Mouse (Mus musculus) CH12.LX (cell line): ENCODE measurements around the gene Cacna1h. TPM values are rescaled to one million over a fixed set of nuclear protein-coding genes. Genes with fewer than 3 reads are reported as not detected.

Source experiments
- DNase-seq: peaks from one replicate; pipeline ENCODE4 v3.0.0-alpha.2; 2013; ENCODE audit errors: extremely low read depth
- H3K27ac ChIP-seq: 2 replicates; pipeline ENCODE4 v1.5.1; 2012; ENCODE audit warnings: low read depth, mild to moderate bottlenecking, control low read depth, moderate library complexity; ENCODE audit not compliant: insufficient read depth
- H3K27me3 ChIP-seq: replicated peaks from 2 replicates; pipeline ENCODE3; 2012; ENCODE audit warnings: inconsistent platforms
- H3K36me3 ChIP-seq, 2 experiments: replicated peaks in 1 of 2; 2 replicates each; pipeline versions ENCODE3 to v1.6.1; 2012; ENCODE audit warnings: inconsistent platforms in 1 of 2, low read length in 1 of 2, mild to moderate bottlenecking in 1 of 2, mixed read lengths in 1 of 2, moderate library complexity in 1 of 2; ENCODE audit not compliant: control insufficient read depth in 1 of 2, insufficient read depth in 1 of 2
- H3K4me1 ChIP-seq, 2 experiments: 2 replicates each; pipeline ENCODE4 v1.6.1; 2012; ENCODE audit warnings: inconsistent platforms in 1 of 2, moderate library complexity in 1 of 2; ENCODE audit not compliant: insufficient read depth in 2 of 2, control insufficient read depth in 1 of 2
- H3K4me2 ChIP-seq: 2 replicates; pipeline ENCODE4 v1.6.1; 2012; ENCODE audit warnings: low read depth, mild to moderate bottlenecking, control low read depth; ENCODE audit not compliant: poor library complexity, insufficient read depth, severe bottlenecking
- H3K4me3 ChIP-seq, 3 experiments: fragments of 150-350 bp in 1 of 3; sonication (generic) in 1 of 3; replicated peaks in 1 of 3; 2 replicates each; pipeline versions ENCODE3 to v1.5.1; 2011 to 2012; ENCODE audit warnings: low read depth in 2 of 3, low read length in 2 of 3, mild to moderate bottlenecking in 2 of 3, moderate library complexity in 2 of 3, control low read depth in 1 of 3, improper control_type of control experiment in 1 of 3, inconsistent platforms in 1 of 3, mixed read lengths in 1 of 3; ENCODE audit not compliant: poor library complexity in 1 of 3
- H3K79me2 ChIP-seq: replicated peaks from 2 replicates; pipeline ENCODE4 v1.6.1; 2012; ENCODE audit warnings: mild to moderate bottlenecking, moderate library complexity; ENCODE audit not compliant: control insufficient read depth, poor library complexity, insufficient read depth, severe bottlenecking; ENCODE audit errors: extremely low read depth
- H3K9ac ChIP-seq: 2 replicates; pipeline ENCODE4 v1.6.1; 2012; ENCODE audit warnings: low read depth, mild to moderate bottlenecking, control low read depth, moderate library complexity; ENCODE audit not compliant: insufficient read depth
- H3K9me3 ChIP-seq: replicated peaks from 2 replicates; pipeline ENCODE3; 2012; ENCODE audit warnings: low read length, inconsistent platforms, mixed read lengths
- BHLHE40 ChIP-seq: IDR thresholded peaks from 2 replicates; pipeline ENCODE4 v1.6.1; 2011; ENCODE audit warnings: mild to moderate bottlenecking, low read depth, low read length, improper control_type of control experiment
- CHD1 ChIP-seq: IDR thresholded peaks from 2 replicates; pipeline ENCODE4 v1.6.1; 2012; ENCODE audit warnings: low read depth, low read length, improper control_type of control experiment, inconsistent platforms
- CHD2 ChIP-seq: IDR thresholded peaks from 2 replicates; pipeline ENCODE4 v1.6.1; 2011; ENCODE audit warnings: low read length, improper control_type of control experiment
- CTCF ChIP-seq, 2 experiments: IDR thresholded peaks in 1 of 2; conservative IDR thresholded peaks in 1 of 2; 2 replicates each; pipeline ENCODE4 v1.5.1; 2011 to 2012; ENCODE audit warnings: low read depth in 2 of 2, low read length in 2 of 2, improper control_type of control experiment in 1 of 2, inconsistent platforms in 1 of 2, mild to moderate bottlenecking in 1 of 2, moderate library complexity in 1 of 2
- E2F4 ChIP-seq: IDR thresholded peaks from 2 replicates; pipeline ENCODE4 v1.6.1; 2011; ENCODE audit warnings: low read depth, low read length, improper control_type of control experiment; ENCODE audit not compliant: insufficient replicate concordance
- ELF1 ChIP-seq: IDR thresholded peaks from 2 replicates; pipeline ENCODE4 v1.6.1; 2014; ENCODE audit warnings: low read depth, mild to moderate bottlenecking, inconsistent platforms, low read length, improper control_type of control experiment
- ETS1 ChIP-seq: conservative IDR thresholded peaks from 2 replicates; pipeline ENCODE4 v1.6.1; 2012; ENCODE audit warnings: low read depth, mild to moderate bottlenecking, inconsistent platforms, low read length, improper control_type of control experiment, moderate library complexity
- GABPA ChIP-seq: IDR thresholded peaks from 2 replicates; pipeline ENCODE4 v1.6.1; 2012; ENCODE audit warnings: low read depth, low read length, improper control_type of control experiment, inconsistent platforms; ENCODE audit not compliant: insufficient replicate concordance
- IRF4 ChIP-seq: IDR thresholded peaks from 2 replicates; pipeline ENCODE4 v1.6.1; 2014; ENCODE audit warnings: low read depth, mild to moderate bottlenecking, inconsistent platforms, low read length, improper control_type of control experiment
- JUND ChIP-seq: conservative IDR thresholded peaks from 2 replicates; pipeline ENCODE4 v1.6.1; 2011; ENCODE audit warnings: low read depth, low read length, improper control_type of control experiment
- KAT2A ChIP-seq: IDR thresholded peaks from 2 replicates; pipeline ENCODE4 v1.6.1; 2012; ENCODE audit warnings: low read length, improper control_type of control experiment, inconsistent platforms; ENCODE audit not compliant: insufficient replicate concordance
- MAFK ChIP-seq: IDR thresholded peaks from 2 replicates; pipeline ENCODE4 v1.6.1; 2011; ENCODE audit warnings: low read length, improper control_type of control experiment; ENCODE audit not compliant: insufficient replicate concordance
- MAX ChIP-seq: IDR thresholded peaks from 2 replicates; pipeline ENCODE4 v1.6.1; 2011; ENCODE audit warnings: low read length, improper control_type of control experiment
- MEF2A ChIP-seq: IDR thresholded peaks from 2 replicates; pipeline ENCODE4 v1.6.1; 2014; ENCODE audit warnings: low read depth, mild to moderate bottlenecking, inconsistent platforms, low read length, improper control_type of control experiment, borderline replicate concordance
- MXI1 ChIP-seq: IDR thresholded peaks from 2 replicates; pipeline ENCODE4 v1.6.1; 2011; ENCODE audit warnings: mild to moderate bottlenecking, low read depth, low read length, improper control_type of control experiment
- NELFE ChIP-seq: IDR thresholded peaks from 2 replicates; pipeline ENCODE4 v1.6.1; 2011; ENCODE audit warnings: low read depth, low read length, improper control_type of control experiment
- NRF1 ChIP-seq: IDR thresholded peaks from 2 replicates; pipeline ENCODE4 v1.6.1; 2014; ENCODE audit warnings: low read depth, mild to moderate bottlenecking, inconsistent platforms, low read length, improper control_type of control experiment, moderate library complexity
- POLR2A ChIP-seq: IDR thresholded peaks from 2 replicates; pipeline ENCODE4 v1.6.1; 2011; ENCODE audit warnings: low read depth, mild to moderate bottlenecking, improper control_type of control experiment, low read length
- POLR2AphosphoS2 ChIP-seq: IDR thresholded peaks from 2 replicates; pipeline ENCODE4 v1.6.1; 2011; ENCODE audit warnings: low read depth, low read length, improper control_type of control experiment
- RAD21 ChIP-seq: IDR thresholded peaks from 2 replicates; pipeline ENCODE4 v1.6.1; 2011; ENCODE audit warnings: low read depth, mild to moderate bottlenecking, low read length, improper control_type of control experiment, moderate library complexity
- RCOR1 ChIP-seq: conservative IDR thresholded peaks from 2 replicates; pipeline ENCODE4 v1.6.1; 2012; ENCODE audit warnings: low read depth, mild to moderate bottlenecking, inconsistent platforms, low read length, improper control_type of control experiment
- SIN3A ChIP-seq: IDR thresholded peaks from 2 replicates; pipeline ENCODE4 v1.6.1; 2012; ENCODE audit warnings: low read length, improper control_type of control experiment, inconsistent platforms
- SMC3 ChIP-seq: IDR thresholded peaks from 2 replicates; pipeline ENCODE4 v1.6.1; 2011; ENCODE audit warnings: low read depth, low read length, improper control_type of control experiment
- TBP ChIP-seq: conservative IDR thresholded peaks from 2 replicates; pipeline ENCODE4 v1.6.1; 2011; ENCODE audit warnings: low read depth, low read length, improper control_type of control experiment
- TCF12 ChIP-seq: IDR thresholded peaks from 2 replicates; pipeline ENCODE4 v1.6.1; 2014; ENCODE audit warnings: low read depth, mild to moderate bottlenecking, inconsistent platforms, low read length, improper control_type of control experiment
- USF1 ChIP-seq: IDR thresholded peaks from 2 replicates; pipeline ENCODE4 v1.6.1; 2014; ENCODE audit warnings: low read depth, mild to moderate bottlenecking, inconsistent platforms, low read length, improper control_type of control experiment
- USF2 ChIP-seq: conservative IDR thresholded peaks from 2 replicates; pipeline ENCODE4 v1.6.1; 2011; ENCODE audit warnings: low read depth, low read length, improper control_type of control experiment
- ZC3H11A ChIP-seq: IDR thresholded peaks from 2 replicates; pipeline ENCODE4 v1.6.1; 2012; ENCODE audit warnings: low read depth, mild to moderate bottlenecking, inconsistent platforms, low read length, improper control_type of control experiment
- ZKSCAN1 ChIP-seq: IDR thresholded peaks from 2 replicates; pipeline ENCODE4 v1.6.1; 2012; ENCODE audit warnings: low read depth, inconsistent platforms, low read length, improper control_type of control experiment, borderline replicate concordance
- ZMIZ1 ChIP-seq: IDR thresholded peaks from 2 replicates; pipeline ENCODE4 v1.6.1; 2012; ENCODE audit warnings: low read depth, mild to moderate bottlenecking, inconsistent platforms, low read length, improper control_type of control experiment
- ZNF384 ChIP-seq: IDR thresholded peaks from 2 replicates; pipeline ENCODE4 v1.6.1; 2012; ENCODE audit warnings: low read depth, low read length, improper control_type of control experiment, inconsistent platforms
- dilution Hi-C: fragments of 300-500 bp; cut with MboI; formaldehyde crosslinking; loops from 2 replicates; pipeline ENCODE4 v1.14.3; 2020; ENCODE audit warnings: low sequenced_read_pairs; ENCODE audit not compliant: extremely low pct_unique_long_range_greater_than_20kb, extremely low pct_ligation_motif_present
- in situ Hi-C: fragments of 300-500 bp; cut with MboI; formaldehyde crosslinking; loops from 3 replicates; pipeline ENCODE4 v1.14.3; 2019; ENCODE audit warnings: low sequenced_read_pairs, low pct_ligation_motif_present, low pct_unique_long_range_greater_than_20kb, mixed read lengths
- polyA plus RNA-seq: library from polyadenylated mRNA; unstranded; fragments of >175 nt; gene quantifications from 2 replicates; pipeline ENCODE4 v1.2.1, GENCODE M21; 2012; ENCODE audit warnings: low read depth; ENCODE audit not compliant: insufficient read length
- total RNA-seq, 2 experiments: library from RNA; depleted of rRNA; stranded (reverse); fragments of 300-350 nt in 1 of 2; fragments of >200 nt in 1 of 2; gene quantifications; 2 replicates each; pipeline ENCODE4 v1.2.3; 2012 to 2014

The Cacna1h gene
- total and polyA plus RNA-seq, 3 experiments = 0.04 to 0.21 (median 0.21) TPM

- Histone ChIP-seq H3K27me3 (peaks cover 87% of the 10 kb centered on the region), H3K4me1 (peaks cover 0 to 9% of the 10 kb centered on the region in 2 experiments; a peak in 2 of 4 replicates), H3K4me3 (no peak overlapping the region), H3K36me3 (no peaks in the 10 kb centered on the region), H3K27ac (no peak overlapping the region), H3K4me2 (no peak overlapping the region), H3K9ac (no peak overlapping the region)
- no peak for DNase-seq
- TF ChIP-seq ZC3H11A (no peak), USF1 (no peak), E2F4 (no peak), NELFE (no peak), GABPA (no peak), ZMIZ1 (no peak), CHD1 (no peak), IRF4 (no peak), POLR2AphosphoS2 (no peak), NRF1 (no peak), CHD2 (no peak), BHLHE40 (no peak), SIN3A (no peak), ZKSCAN1 (no peak), POLR2A (no peak), MXI1 (no peak), RCOR1 (no peak), MEF2A (no peak)
- TF ChIP-seq, all 38 proteins: peak for 0
- in situ Hi-C loops (loop anchor here (5.0 kb wide), 1 partner anchor 69 kb away; no protein-coding TSS in a partner anchor), dilution Hi-C loops (no loop called here)
- no peaks in the 10 kb centered on the region for H3K79me2 ChIP-seq
- no peaks in the 10 kb centered on the region for H3K9me3 ChIP-seq
Observed at GRCm38 (mm10) chr17:25471418-25471817, 37.8 kb upstream of the Cacna1h start.

GRCm38 (mm10) chr17:25469798-25470197, 36.2 kb upstream of the Cacna1h start:
- peak; percentile 35 for DNase-seq
- Histone ChIP-seq H3K27ac (no peak overlapping the region), H3K27me3 (peaks cover 89% of the 10 kb centered on the region), H3K9me3 (no peaks in the 10 kb centered on the region), H3K4me1 (peaks cover 0 to 7% of the 10 kb centered on the region in 2 experiments; a peak in 2 of 4 replicates), H3K4me3 (no peak overlapping the region), H3K79me2 (no peaks in the 10 kb centered on the region), H3K9ac (no peak overlapping the region), H3K4me2 (no peak overlapping the region), H3K36me3 (no peaks in the 10 kb centered on the region)
- dilution Hi-C loops (no loop called here), in situ Hi-C loops (loop anchor here (5.0 kb wide), 1 partner anchor 67 kb away; no protein-coding TSS in a partner anchor)
- TF ChIP-seq JUND (no peak), E2F4 (no peak), RCOR1 (no peak), USF1 (no peak), KAT2A (no peak), IRF4 (no peak), ZMIZ1 (no peak), BHLHE40 (no peak), MEF2A (no peak), MAFK (no peak), ETS1 (no peak), POLR2A (no peak), TCF12 (no peak), CTCF (conservative IDR thresholded peaks at IDR 0.05 in 1 of 2, IDR thresholded peaks at IDR 0.05 in 1 of 2; ENCODE audit: low read depth in 2 of 2, low read length in 2 of 2) (peak; percentile 61 to 93), TBP (no peak), ZKSCAN1 (no peak), GABPA (no peak), ZC3H11A (peak; percentile 72), CHD2 (no peak), RAD21 (peak; percentile 97), ELF1 (no peak), ZNF384 (no peak), SMC3 (peak; percentile 93), USF2 (no peak), MAX (no peak), SIN3A (no peak)
